Mouse (Mus musculus) ovary, adult 18-20 months (tissue): ENCODE measurements around the gene Gm42906.

Experiments
- DNase-seq: peaks from one replicate; pipeline ENCODE4 v3.0.0; 2022; ENCODE audit warnings: low spot score, mixed read lengths

Gm42906 gene

DNA sequence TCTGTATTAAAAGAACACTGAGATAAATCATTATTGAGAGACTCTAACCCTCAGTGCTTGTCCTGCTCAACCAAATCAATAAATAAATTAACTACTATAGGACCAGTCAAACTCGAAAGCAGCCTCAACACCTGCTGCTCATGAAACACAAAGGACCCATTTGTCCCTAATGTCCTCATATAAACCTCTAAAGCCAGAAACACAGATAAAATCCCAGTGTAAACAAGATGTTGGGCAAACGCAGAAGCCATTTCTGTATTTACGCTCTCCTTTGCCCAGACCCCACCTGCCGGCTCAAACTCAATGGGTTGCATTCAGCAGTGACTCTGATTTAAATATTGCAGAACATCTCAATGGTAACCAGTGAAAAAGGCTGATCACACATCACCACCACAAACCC, 131.7 kb downstream of the Gm42906 start:
- DNase-seq, result no peak

DNA sequence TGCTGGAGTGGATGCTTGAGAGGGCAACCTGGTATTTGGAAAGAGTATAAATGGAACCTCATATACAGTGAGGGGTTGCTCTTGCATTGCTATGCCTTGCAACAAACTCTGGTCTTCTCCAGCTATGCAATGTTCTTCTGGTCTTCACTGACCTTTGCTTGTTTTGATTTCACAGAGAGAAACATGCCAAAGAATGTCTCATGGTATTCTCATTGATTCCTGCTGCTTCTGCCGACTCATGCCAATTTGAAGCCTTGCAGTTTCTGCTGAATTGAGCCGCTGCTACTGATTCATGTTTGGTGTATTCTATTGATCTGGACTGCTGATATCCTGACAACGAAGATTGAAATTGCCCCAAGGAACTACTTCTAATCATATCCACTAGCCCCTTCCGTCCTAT, 134.4 kb downstream of the Gm42906 start:
- DNase-seq, result no peak

DNA sequence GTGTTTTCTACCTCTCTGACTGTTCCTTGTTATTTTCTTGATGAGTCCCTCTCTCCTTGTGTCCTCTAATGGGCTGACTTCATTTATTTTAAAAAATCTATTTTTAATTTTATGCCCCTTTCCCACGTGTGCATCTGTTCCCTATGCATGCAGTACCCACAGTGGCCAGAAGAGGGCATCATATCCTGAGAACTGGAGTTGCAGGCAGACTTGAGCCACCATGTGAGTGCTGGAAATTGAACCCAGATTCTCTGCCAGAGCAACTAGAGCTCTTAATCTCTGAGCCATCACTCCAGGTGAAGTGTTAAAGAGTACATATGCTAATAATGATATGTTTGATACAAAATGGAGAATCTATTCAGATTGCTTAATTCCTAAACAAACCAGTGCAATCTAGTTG, 135.7 kb downstream of the Gm42906 start:
- DNase-seq, result no peak

DNA sequence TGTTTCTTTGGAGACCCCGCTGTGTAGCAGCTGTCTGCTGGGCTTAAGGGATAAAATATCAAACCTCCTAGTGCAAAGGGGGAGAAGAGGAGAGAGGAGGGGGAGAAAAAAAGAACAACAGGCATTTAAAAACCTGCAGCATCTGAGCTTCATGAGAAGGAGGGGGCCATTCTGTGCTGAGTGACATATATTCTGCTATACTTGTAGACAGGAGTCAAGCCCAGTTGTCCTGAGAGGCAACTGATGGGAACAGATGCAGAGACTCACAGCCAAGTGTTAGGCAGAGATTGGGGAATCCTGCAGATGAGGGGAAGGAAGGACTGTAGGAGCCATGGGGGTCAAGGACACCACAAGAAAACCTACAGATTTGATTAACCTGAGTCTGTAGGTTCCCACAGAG, 141.6 kb downstream of the Gm42906 start:
- DNase-seq, result no peak

DNA sequence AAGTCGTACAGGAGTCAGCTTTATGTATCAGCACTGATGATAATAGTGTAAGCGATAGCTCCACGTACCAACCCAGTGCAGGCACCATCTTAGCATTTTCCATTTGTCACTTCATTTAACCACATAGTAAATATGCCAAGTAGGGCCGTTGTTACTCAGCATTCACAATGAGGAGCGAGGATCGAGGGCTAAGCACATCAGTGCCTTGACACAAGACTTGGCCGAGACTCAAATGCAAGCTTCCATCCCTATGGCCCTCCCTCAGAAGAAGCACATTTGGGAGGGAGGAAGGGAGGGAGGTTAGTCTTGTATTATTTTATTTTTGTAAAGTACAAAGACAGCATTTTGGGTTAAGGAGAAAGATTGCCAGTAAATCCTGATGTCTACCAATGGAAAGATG, 148.4 kb downstream of the Gm42906 start:
- DNase-seq, result no peak

DNA sequence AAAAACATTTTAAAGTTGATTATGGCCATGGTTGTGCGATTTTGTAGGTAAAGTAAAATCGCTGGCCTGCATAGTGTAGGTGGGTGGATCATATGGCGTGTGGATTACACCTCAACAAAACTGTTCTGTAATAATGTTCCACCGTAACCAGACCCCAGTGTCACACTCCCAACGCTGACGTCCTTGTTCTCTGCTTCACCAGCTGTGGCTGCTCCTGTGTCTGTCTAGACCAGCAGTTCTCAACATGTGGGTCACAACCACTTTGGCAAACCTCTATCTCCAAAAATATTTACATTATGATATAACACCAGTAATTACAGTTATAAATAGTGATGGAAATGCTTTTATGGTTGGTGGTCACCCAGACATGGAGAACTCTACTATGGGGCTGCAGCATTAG, 150.0 kb downstream of the Gm42906 start:
- no peak for DNase-seq

DNA sequence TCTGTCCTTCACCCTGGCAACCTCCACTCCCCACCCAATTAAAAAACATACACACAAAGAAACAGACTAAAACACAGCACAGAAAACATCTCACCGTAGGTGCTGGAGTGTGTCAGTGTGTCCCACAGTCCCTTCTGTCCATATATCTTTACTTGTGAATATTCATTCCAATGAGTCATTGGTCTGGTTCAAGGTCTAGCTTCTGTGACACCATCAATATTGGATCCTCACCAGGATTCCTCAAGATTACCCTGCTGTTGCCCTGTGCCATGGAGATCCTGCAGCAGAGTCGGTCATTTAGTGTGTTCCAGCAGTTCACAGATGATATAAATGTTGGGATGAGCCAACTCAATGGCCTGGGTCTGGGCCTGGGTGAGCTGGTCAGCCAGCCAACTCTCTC, 152.0 kb downstream of the Gm42906 start:
- DNase-seq, result no peak

DNA sequence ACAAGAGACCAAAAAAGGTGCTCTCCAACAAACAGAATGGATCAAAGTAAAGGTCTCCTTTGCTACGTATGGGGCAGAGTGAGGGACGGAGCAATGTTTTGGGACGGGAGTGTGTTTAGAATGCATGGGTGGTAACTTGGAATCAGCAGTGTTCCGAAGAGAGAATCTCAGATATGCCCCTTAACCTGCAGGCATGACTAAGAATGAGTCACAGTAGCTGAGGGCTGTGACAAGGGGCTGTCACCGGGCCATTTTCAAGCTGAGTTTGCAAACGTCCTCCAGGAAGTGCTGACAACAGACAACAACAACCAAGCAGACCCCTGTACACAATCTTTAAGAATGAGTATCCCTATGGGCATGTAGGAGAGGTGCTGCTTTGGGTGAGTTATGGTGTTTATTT, 153.7 kb downstream of the Gm42906 start:
- DNase-seq, result no peak

DNA sequence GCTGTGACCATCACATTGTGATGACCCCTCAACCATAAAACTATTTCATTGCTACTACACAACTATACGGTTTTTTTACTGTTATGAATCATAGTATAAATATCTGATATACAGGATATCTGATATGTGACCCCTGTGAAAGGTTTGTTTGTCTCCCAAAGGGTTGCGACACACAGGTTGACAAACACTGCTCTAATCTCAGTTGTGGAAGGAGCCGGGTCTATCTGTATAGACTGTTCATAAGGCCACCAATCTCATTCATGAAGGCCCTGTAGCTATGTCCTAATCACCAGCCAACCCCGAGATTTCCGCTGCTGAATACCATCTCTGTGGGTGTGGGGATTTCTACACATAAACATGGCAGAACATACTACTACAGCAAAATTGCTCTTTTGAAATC, 157.1 kb downstream of the Gm42906 start:
- no peak for DNase-seq

DNA sequence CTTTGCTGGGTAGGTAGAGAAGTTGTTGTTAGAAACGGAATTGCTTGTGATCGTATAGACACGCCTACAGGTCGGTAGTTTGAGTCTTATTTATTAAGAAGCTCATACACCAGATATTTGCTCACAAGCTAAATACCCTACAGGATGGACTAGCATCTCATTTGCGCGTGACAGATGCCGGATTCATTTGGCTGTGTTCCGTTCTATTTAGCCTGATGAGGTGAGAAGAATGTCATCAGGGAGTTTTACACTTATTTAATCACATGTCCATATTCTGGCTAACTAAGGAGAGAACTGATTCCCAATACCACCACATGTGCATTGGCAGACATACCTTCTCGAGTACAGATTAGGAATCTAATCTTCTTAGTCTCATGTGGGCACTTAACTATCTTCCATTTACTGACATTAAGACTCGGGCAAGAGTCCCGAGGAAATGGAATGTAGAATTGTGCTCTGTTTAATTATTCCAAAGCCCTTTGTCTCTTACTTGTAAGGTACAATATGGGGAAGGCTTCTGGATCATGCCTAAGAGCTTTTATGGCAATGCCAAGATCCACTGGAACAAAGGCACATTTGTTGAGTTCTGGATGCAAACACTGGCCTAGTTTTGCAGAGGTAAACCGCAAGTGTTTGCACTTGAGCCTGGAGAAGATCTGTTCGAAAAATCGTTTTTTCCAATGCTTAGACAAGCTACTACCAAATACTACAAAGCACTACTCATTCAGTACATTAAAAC, 160.9 kb downstream of the Gm42906 start:
- no peak for DNase-seq

DNA sequence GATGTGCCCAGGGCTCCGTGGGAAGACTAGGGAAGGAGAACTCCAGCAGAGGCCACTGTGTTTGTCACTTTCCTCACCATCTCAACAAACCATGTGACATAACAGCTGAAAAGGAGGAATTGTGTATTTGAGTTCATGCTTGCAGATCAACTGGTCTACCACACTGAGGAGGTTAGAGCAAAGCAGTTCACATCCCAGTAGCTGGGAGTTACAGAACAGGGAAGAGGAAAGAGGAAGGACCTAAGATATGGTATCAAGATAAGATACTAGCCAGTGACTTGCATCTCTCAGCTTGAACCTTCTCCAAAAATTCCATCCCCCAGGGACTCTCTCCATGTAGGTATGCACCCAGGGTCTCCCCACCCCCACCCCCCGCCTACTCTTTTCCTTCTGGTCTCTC, 166.4 kb downstream of the Gm42906 start:
- DNase-seq, result no peak

DNA sequence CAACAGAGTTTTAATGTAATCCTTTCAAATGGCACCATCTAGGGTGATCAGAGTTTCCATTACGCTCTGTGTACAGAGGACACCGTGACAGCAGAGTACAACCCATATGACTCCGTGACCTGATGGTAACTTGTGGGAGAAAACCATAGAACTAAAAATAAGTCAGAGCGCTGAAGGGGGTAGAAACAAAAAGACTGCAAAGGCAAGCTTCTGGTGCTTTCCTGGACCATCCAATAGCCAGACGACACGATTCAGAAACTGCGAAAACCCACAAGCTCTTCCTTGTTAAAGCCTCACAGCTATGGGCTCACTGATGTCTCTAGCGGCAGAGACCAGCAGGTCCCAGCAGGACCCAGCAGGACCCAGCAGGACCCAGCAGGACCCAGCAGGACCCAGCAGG, 175.8 kb downstream of the Gm42906 start:
- no peak for DNase-seq

DNA sequence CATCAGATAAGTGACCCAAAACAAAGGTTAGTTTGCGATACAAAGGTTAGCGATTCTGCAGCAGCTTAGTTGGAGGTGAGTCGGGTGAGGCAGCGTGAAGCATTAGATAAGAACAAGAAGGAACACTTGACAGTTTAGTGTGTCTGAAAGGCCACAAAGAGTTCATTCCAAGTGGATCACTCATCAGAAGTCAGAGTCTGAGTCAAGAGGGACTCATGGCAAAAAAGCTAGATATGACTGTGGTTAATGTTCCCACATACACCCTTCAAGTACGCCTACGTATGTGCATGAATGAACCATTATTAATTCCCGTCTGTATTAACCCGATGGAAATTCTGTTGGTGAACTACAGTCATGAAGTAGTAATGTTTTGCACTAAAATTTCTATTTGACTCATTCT, 176.3 kb downstream of the Gm42906 start:
- no peak for DNase-seq

DNA sequence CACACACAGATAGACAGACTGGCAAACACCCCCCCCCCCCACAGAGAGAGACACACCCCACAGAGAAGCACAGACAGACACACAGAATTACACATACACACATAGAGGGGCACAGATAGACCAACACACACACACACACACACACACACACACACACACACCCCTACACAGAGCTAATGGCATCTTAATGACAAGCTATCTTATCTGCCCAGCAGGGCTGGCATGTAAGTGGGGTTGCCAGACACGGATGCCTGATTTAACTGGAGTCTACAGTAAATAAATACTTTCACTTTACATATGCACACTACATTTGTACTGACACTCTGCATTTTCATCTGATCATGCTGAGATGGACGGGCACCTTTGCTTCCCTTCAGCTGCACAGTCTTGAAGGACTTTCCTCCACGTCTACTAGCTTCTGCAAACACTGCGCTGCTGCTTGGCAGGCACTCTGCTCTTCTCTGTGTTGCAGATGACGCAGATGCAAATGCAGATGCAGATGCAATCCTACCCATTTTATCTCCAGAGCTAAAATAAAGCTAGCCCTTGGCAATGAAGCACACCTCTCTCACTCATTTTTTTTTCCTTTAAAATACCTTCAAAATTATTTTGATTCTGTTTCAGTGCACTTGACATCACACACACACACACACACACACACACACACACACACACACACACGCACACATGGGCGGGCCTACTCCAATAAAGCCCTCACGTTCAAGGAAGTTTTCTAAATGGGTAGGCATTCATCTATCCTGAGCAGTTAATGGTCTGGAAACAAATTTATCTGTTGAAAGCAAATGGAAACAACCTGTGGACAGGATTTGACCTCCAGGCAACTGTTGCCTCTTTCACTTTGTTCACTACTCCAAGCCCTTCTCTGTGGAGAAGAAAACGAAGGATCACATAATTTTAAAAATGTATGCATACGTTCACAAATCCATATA, 179.0 kb downstream of the Gm42906 start:
- DNase-seq, result no peak

DNA sequence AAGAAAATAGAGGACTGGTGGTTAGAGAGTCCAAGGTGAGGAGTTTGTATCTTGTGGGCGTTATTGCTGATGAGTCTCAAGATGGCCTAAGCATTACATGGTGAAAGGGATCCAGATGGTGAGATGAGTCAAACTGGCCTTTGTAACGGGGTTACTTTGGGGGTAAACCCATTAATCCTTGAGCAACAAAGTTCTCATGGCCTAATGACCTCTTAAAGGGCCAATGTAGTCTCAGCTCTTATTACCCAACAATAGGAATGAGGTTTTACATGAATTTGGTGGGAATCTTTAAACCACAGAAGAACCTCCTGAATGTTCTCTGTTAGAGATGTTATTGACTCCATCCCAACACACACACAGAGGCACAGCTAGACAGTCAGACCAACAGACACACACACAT, 179.9 kb downstream of the Gm42906 start:
- no peak for DNase-seq

DNA sequence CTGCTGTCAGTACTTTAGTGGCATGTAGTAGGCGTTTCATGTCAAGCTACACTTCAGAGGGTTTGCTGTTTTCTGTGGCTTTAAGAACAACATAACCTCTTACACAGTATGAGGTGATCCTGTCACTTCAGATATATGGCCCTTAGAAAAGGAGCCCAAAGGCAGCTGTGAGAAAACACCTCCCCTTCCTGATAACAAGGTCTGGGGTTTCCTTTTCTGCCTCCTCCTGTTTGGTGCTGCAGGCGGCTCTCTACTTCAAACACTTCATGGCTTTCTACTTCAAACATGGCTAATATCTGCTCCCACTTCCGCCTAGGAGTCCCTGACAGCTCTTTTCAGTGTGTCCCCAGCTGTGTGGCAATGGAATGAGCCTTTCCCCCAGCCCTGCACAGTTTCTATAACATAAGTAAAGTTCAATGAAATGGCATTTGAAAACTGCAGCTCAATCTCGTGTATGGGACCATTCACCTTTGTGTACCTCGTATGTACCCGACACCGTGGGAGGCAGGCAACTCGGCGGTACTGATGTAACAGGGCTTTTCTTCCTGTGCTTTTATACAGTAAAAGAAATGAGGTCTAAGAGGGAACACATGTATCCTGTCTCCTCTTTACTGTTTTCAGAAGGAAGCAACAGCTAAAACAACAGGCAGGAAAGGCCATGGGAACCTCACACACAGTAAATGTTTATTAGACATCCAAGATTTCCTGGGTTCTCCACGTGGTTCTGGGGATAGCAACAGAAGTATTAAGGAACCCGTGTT, 180.7 kb downstream of the Gm42906 start:
- no peak for DNase-seq

DNA sequence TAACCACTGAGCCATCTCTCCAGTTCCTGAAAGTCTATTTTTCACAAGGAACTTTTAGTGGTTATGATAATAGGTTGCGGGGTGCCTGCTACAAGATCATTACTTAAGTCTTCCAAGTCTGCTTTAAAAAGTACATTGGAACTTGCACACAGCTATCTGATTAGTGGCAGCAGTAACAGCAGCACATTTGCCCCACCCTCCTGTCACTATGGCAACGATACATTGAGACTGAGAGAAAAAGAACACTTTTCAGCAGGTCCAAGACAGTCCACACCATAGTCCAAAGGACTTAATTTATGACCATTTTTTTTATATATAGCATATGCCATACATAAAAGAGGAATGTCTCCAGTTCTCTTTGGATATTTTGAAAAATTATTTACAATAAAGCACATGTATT, 181.7 kb downstream of the Gm42906 start:
- no peak for DNase-seq

DNA sequence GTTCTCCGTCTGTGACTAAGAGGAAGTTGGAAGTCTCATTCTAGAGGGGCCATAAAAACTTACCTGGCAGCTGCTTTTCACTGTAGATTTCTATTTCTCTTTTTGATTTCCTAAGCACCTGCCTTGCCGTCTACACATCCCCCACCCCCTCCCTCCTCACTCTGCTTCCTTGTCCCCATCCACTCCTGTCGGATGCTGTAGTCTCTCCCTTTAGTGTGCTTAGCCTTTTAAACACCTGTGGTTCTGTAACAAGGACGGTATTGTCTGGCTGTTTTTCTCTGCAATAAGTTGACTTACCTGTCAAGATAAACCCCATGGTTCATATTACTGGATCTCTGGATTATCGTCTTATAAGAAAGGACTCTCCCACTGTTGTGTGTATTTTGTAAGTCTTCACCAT, 182.4 kb downstream of the Gm42906 start:
- no peak for DNase-seq

DNA sequence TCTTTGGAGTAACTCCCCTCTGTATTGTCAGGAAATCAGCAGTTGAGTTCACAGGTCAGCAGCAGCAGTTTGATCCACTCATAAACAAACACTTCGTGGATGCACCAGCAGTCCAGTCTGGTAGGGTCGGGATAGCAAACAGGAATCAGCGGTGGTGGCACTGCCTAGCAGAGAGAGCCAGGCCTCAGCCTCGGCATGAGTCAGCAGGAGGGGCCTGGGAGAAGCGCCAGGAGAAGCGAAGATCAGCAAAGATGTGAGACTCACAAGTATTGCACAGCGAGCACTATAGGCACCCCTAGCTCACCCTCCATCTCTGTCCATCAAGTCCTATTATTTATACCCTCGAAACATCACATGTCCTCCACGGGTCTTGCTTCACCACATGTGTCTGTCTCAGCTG, 189.2 kb downstream of the Gm42906 start:
- DNase-seq, result no peak

DNA sequence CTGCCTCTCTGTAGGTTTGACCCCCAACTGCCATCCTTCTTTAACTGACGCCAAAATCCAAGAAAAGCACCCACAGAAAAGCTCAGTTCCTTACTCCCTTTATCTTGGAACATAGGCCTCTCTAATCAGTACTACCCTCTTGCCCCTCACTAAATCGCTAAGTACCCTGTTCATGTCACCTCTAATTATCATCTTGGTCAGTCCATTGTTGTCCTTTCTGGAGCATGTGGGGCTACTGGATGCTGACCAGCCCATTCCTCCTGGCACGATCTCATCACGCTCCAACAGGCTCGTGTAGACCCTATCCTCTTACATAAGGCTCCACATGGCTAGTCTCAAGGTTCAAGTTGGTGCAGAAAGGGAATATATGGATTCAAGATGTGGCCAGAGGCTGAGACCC, 191.6 kb downstream of the Gm42906 start:
- no peak for DNase-seq

DNA sequence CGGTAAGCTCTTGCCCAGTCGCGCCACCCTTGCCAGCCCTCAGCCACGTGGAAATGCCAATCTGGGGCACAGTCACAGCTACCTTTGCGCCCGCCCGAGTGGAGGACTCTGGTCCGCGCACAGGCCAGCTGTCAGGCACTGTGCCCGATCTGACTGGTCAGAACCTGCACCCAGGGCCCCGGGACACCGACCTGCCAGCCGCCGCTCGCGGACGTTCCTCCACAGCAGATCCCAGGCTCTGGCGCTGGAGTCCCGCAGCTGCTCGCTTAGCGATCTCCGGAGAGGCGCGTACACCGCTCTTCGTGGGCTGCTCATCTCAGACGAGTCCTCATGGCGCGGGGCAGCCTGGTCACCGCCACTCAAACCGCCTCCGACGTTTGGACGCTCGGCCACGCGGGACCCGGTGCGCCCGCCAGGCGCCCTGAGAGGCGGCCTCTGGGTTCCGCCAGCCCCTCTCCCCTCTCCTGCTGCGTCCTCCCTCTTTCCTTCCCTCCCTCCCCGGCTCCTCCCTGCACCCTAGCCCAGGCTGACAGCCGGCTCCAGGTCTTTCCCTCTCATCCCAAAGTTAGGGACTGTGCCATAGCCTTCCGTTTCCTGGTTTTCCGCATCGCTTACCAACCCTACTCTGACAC, 194.4 kb downstream of the Gm42906 start, which contains the start of gene Stard13:
TSS of gene Stard13 (minus strand) at position 437 of the 632 bp plus-strand sequence.
- peak; percentile 24 for DNase-seq
